In genomic region chr12:40231632-40232031, GRCm38 (mm10) we compare ENCODE assay signal across 16 mouse cellular contexts. TPM values are rescaled to one million over a fixed set of nuclear protein-coding genes. Genes with fewer than 3 reads are reported as not detected.
"Had no signal": no experiment of that assay in that cellular context is flagged by ENCODE, and none has a peak within 500 bp of the region (broad histone marks: within the 10 kb centered on the region; RNA-seq: fewer than 3 reads in every experiment).

No protein-coding gene starts in this region.

- DNase-seq: kidney, adult 18-20 months; kidney, postnatal 14 days; lung, embryonic 14.5 days; lung, postnatal 10 days; thymus, adult 18-20 months; thymus, postnatal 14 days had no signal

- H3K27ac ChIP-seq: intestine, embryonic 15.5 days; kidney, embryonic 15.5 days; limb, embryonic 15.5 days; liver, embryonic 12.5 days; macrophage; midbrain, embryonic 13.5 days; stomach, postnatal 0 days had no signal

- H3K4me3 ChIP-seq: intestine, embryonic 15.5 days; kidney, embryonic 15.5 days; limb, embryonic 15.5 days; liver, embryonic 12.5 days; midbrain, embryonic 13.5 days had no signal

- H3K9me3 ChIP-seq: intestine, embryonic 15.5 days; kidney, embryonic 15.5 days; limb, embryonic 15.5 days; liver, embryonic 12.5 days; midbrain, embryonic 13.5 days had no signal

- H3K4me1 ChIP-seq: intestine, embryonic 15.5 days; kidney, embryonic 15.5 days; limb, embryonic 15.5 days; liver, embryonic 12.5 days; midbrain, embryonic 13.5 days had no signal

- ATAC-seq: intestine, embryonic 15.5 days; liver, embryonic 12.5 days; midbrain, embryonic 13.5 days had no signal

- H3K36me3 ChIP-seq: intestine, embryonic 15.5 days; kidney, embryonic 15.5 days; limb, embryonic 15.5 days; liver, embryonic 12.5 days; midbrain, embryonic 13.5 days had no signal

- H3K27me3 ChIP-seq: intestine, embryonic 15.5 days; kidney, embryonic 15.5 days; limb, embryonic 15.5 days; liver, embryonic 12.5 days; midbrain, embryonic 13.5 days had no signal

RNA-seq across cellular contexts. Expression of gene Lsmem1, which starts 32.3 kb away (rescaled TPM):
- total RNA-seq: midbrain, postnatal 0 days had no signal
- polyA plus RNA-seq: intestine, embryonic 15.5 days; large intestine, adult 2 months; limb, embryonic 11.5 days; liver, embryonic 12.5 days; lung, embryonic 14.5 days; macrophage; midbrain, embryonic 13.5 days; midbrain, postnatal 0 days; stomach, postnatal 0 days had no signal
